Mouse (Mus musculus) limb, embryonic 10.5 days (tissue): ENCODE data around the gene Ly6g6d. TPM values are rescaled to one million over a fixed set of nuclear protein-coding genes. Genes with fewer than 3 reads are reported as not detected.

ENCODE experiments used
- DNase-seq: peaks from one replicate; pipeline ENCODE4 v3.0.0-alpha.2; 2017; ENCODE audit warnings: low spot score
- H3K27ac ChIP-seq: fragments of 300-500 bp; sonication (generic); 2 replicates; pipeline ENCODE4 v1.5.1; 2016; ENCODE audit warnings: mild to moderate bottlenecking
- H3K27me3 ChIP-seq: fragments of 300-500 bp; sonication (generic); 2 replicates; pipeline ENCODE4 v1.6.1; 2016; ENCODE audit warnings: low read depth, mild to moderate bottlenecking; ENCODE audit not compliant: poor library complexity, severe bottlenecking
- H3K36me3 ChIP-seq: fragments of 300-500 bp; sonication (generic); 2 replicates; pipeline ENCODE4 v1.6.1; 2016; ENCODE audit warnings: mild to moderate bottlenecking, moderate library complexity
- H3K4me1 ChIP-seq: fragments of 300-500 bp; sonication (generic); 2 replicates; pipeline ENCODE4 v1.6.1; 2016
- H3K4me3 ChIP-seq: fragments of 300-500 bp; sonication (generic); 2 replicates; pipeline ENCODE4 v1.5.1; 2016; ENCODE audit warnings: mild to moderate bottlenecking, moderate library complexity
- H3K9me3 ChIP-seq: fragments of 300-500 bp; sonication (generic); replicated peaks from 2 replicates; pipeline ENCODE4 v1.6.1; 2016; ENCODE audit warnings: mild to moderate bottlenecking
- WGBS: fragments of 180-500 bp; shearing (Covaris S2); methylation state at CpG from one replicate; pipeline ENCODE4 v1.1.7; 2016; 5-methylcytosine and 5-hydroxymethylcytosine counted together
- polyA plus RNA-seq: library from polyadenylated mRNA; unstranded; fragments of >200 nt; fragmentation: Nextera tagmentation; extraction: Ambion mirVana; gene quantifications from 2 replicates; pipeline ENCODE4 v1.2.1, GENCODE M21; 2016

Ly6g6d gene
- polyA plus RNA-seq, 1 experiment from 2014 or later = 1.1 TPM

- 93% methylated on average over 14 of the region's 14 CpGs for WGBS
- peaks cover 11% of the 10 kb centered on the region for H3K4me1 ChIP-seq
- H3K36me3 ChIP-seq = peaks cover 69% of the 10 kb centered on the region
- DNase-seq = no peak
- no peaks in the 10 kb centered on the region for H3K27me3 ChIP-seq
- no peak overlapping the region for H3K4me3 ChIP-seq
- H3K27ac ChIP-seq = no peak overlapping the region
- no peaks in the 10 kb centered on the region for H3K9me3 ChIP-seq
Measured at GRCm38 (mm10) chr17:35092403-35093198, 14.7 kb upstream of the Ly6g6d start.

- Histone ChIP-seq H3K4me1 (peaks cover 11% of the 10 kb centered on the region), H3K27me3 (no peaks in the 10 kb centered on the region), H3K27ac (no peak overlapping the region), H3K4me3 (peak overlapping the region; percentile 78), H3K36me3 (peaks cover 48% of the 10 kb centered on the region), H3K9me3 (no peaks in the 10 kb centered on the region)
- no peak for DNase-seq
- 80% methylated on average over 8 of the region's 8 CpGs for WGBS
Measured at GRCm38 (mm10) chr17:35090166-35090932, 12.5 kb upstream of the Ly6g6d start.

- peak; percentile 97 for DNase-seq
- H3K36me3 ChIP-seq = peaks cover 36% of the 10 kb centered on the region
- H3K27me3 ChIP-seq = no peaks in the 10 kb centered on the region
- peak within 1 kb of the TSS; percentile 98 for H3K27ac ChIP-seq
- H3K9me3 ChIP-seq = no peaks in the 10 kb centered on the region
- peak within 1 kb of the TSS; percentile 78 for H3K4me3 ChIP-seq
- WGBS = 3% methylated on average over 67 of the region's 67 CpGs
- peaks cover 11% of the 10 kb centered on the region for H3K4me1 ChIP-seq
Measured at GRCm38 (mm10) chr17:35088825-35089644, 11.2 kb upstream of the Ly6g6d start, which contains the start of gene Abhd16a. Gene Abhd16a, plus strand, starts transcription at chr17:35089263.

GRCm38 (mm10) chr17:35088151-35088550 lies 10.3 kb upstream of the Ly6g6d start:
- Histone ChIP-seq H3K9me3 (no peaks in the 10 kb centered on the region), H3K4me3 (no peak overlapping the region), H3K36me3 (peaks cover 28% of the 10 kb centered on the region), H3K27me3 (no peaks in the 10 kb centered on the region), H3K4me1 (peaks cover 11% of the 10 kb centered on the region), H3K27ac (no peak overlapping the region)
- no peak for DNase-seq
- 56% methylated on average over 2 of the region's 2 CpGs for WGBS

GRCm38 (mm10) chr17:35085208-35085865 lies 7.5 kb upstream of the Ly6g6d start, which contains the start of gene Ly6g6f:
Gene Ly6g6f, minus strand, starts transcription at chr17:35085610.
- Histone ChIP-seq H3K27me3 (no peaks in the 10 kb centered on the region), H3K4me3 (no peak within 1 kb of the TSS), H3K4me1 (peaks cover 8% of the 10 kb centered on the region), H3K36me3 (peaks cover 2% of the 10 kb centered on the region; the same call in 1 of the 2 replicates), H3K27ac (no peak within 1 kb of the TSS), H3K9me3 (no peaks in the 10 kb centered on the region)
- no peak for DNase-seq
- 84% methylated on average over 7 of the region's 7 CpGs for WGBS

GRCm38 (mm10) chr17:35083929-35084497 lies 6.1 kb upstream of the Ly6g6d start:
- no peak overlapping the region for H3K27ac ChIP-seq
- no peak overlapping the region for H3K4me3 ChIP-seq
- 76% methylated on average over 3 of the region's 3 CpGs for WGBS
- 0 out of 2 replicates have a peak, but pooled peaks cover 3% of the 10 kb centered on the region for H3K4me1 ChIP-seq
- no peaks in the 10 kb centered on the region for H3K9me3 ChIP-seq
- H3K27me3 ChIP-seq = peaks cover 5% of the 10 kb centered on the region; the same call in 1 of the 2 replicates
- DNase-seq = no peak
- H3K36me3 ChIP-seq = no peaks in the 10 kb centered on the region

GRCm38 (mm10) chr17:35082841-35083576 lies 5.1 kb upstream of the Ly6g6d start:
- Histone ChIP-seq H3K36me3 (no peaks in the 10 kb centered on the region), H3K9me3 (no peaks in the 10 kb centered on the region), H3K27ac (no peak overlapping the region), H3K27me3 (peaks cover 15% of the 10 kb centered on the region), H3K4me1 (peaks cover 7% of the 10 kb centered on the region), H3K4me3 (no peak overlapping the region)
- WGBS = 84% methylated on average over 16 of the region's 16 CpGs
- no peak for DNase-seq

- H3K27me3 ChIP-seq = peaks cover 29% of the 10 kb centered on the region
- H3K4me3 ChIP-seq = no peak overlapping the region
- WGBS = 86% methylated on average over 4 of the region's 4 CpGs
- no peaks in the 10 kb centered on the region for H3K9me3 ChIP-seq
- no peak for DNase-seq
- H3K27ac ChIP-seq = no peak overlapping the region
- peaks cover 28% of the 10 kb centered on the region for H3K4me1 ChIP-seq
- no peaks in the 10 kb centered on the region for H3K36me3 ChIP-seq
Measured at GRCm38 (mm10) chr17:35080710-35081109, 2.8 kb upstream of the Ly6g6d start.

- WGBS = 49% methylated on average over 6 of the region's 6 CpGs
- peaks cover 29% of the 10 kb centered on the region for H3K27me3 ChIP-seq
- no peaks in the 10 kb centered on the region for H3K9me3 ChIP-seq
- no peaks in the 10 kb centered on the region for H3K36me3 ChIP-seq
- H3K4me3 ChIP-seq = no peak overlapping the region
- peaks cover 28% of the 10 kb centered on the region for H3K4me1 ChIP-seq
- H3K27ac ChIP-seq = no peak overlapping the region
- no peak for DNase-seq
Measured at GRCm38 (mm10) chr17:35080248-35080647, 2.4 kb upstream of the Ly6g6d start.

- H3K4me1 ChIP-seq = peaks cover 28% of the 10 kb centered on the region
- peaks cover 29% of the 10 kb centered on the region for H3K27me3 ChIP-seq
- H3K36me3 ChIP-seq = no peaks in the 10 kb centered on the region
- H3K4me3 ChIP-seq = no peak overlapping the region
- no peaks in the 10 kb centered on the region for H3K9me3 ChIP-seq
- DNase-seq = no peak
- WGBS = 76% methylated on average over 9 of the region's 9 CpGs
- no peak overlapping the region for H3K27ac ChIP-seq
Measured at GRCm38 (mm10) chr17:35079778-35080177, 1.9 kb upstream of the Ly6g6d start.

- WGBS = 46% methylated on average over 2 of the region's 2 CpGs
- Histone ChIP-seq H3K27me3 (peaks cover 29% of the 10 kb centered on the region), H3K4me3 (peak overlapping the region; percentile 37), H3K27ac (peak overlapping the region; percentile 58; the same call in 1 of the 2 replicates), H3K36me3 (no peaks in the 10 kb centered on the region), H3K4me1 (peaks cover 36% of the 10 kb centered on the region), H3K9me3 (no peaks in the 10 kb centered on the region)
- DNase-seq = no peak
Measured at GRCm38 (mm10) chr17:35077285-35077684, 580 bp downstream of the Ly6g6d start.
